Mouse (Mus musculus): Measurements from ENCODE around the gene Prkar1b. TPM values are rescaled to one million over a fixed set of nuclear protein-coding genes. Genes with fewer than 3 reads are reported as not detected.

Gene Prkar1b
- not detected for polyA plus RNA-seq (2014; fragmentation: Illumina TruSeq; extraction: RNeasy Lipid Tissue Mini Kit (QIAGEN cat#74804); ENCODE audit: low read depth, low replicate concordance)

GRCm38 (mm10) chr5:139149681-139150602 is at the start of gene Prkar1b, which contains the start of gene Dnaaf5:
TSS of gene Prkar1b (minus strand) at chr5:139150001.
TSS of gene Dnaaf5 (plus strand) at chr5:139150223.

GRCm38 (mm10) chr5:138997171-138997788 is 152.5 kb downstream of the Prkar1b start, which contains the start of gene Pdgfa:
TSS of gene Pdgfa (minus strand) at chr5:138997370.

Other genes with a start within 250 kb of the Prkar1b start
- gene Pdgfa, start 152.6 kb downstream of the Prkar1b start, polyA plus RNA-seq (2014; fragmentation: Illumina TruSeq; extraction: RNeasy Lipid Tissue Mini Kit (QIAGEN cat#74804); ENCODE audit: low read depth, low replicate concordance) = 2.1 TPM
- gene Dnaaf5, start 222 bp upstream of the Prkar1b start, polyA plus RNA-seq (2014; fragmentation: Illumina TruSeq; extraction: RNeasy Lipid Tissue Mini Kit (QIAGEN cat#74804); ENCODE audit: low read depth, low replicate concordance) = 2.3 TPM
- 3.8 TPM for gene Sun1, start 50.6 kb upstream of the Prkar1b start, polyA plus RNA-seq (2014; fragmentation: Illumina TruSeq; extraction: RNeasy Lipid Tissue Mini Kit (QIAGEN cat#74804); ENCODE audit: low read depth, low replicate concordance)
- gene Get4, start 102.3 kb upstream of the Prkar1b start, polyA plus RNA-seq (2014; fragmentation: Illumina TruSeq; extraction: RNeasy Lipid Tissue Mini Kit (QIAGEN cat#74804); ENCODE audit: low read depth, low replicate concordance) = 4.2 TPM
- not detected for gene Adap1, start 175.6 kb upstream of the Prkar1b start, polyA plus RNA-seq (2014; fragmentation: Illumina TruSeq; extraction: RNeasy Lipid Tissue Mini Kit (QIAGEN cat#74804); ENCODE audit: low read depth, low replicate concordance)
- gene Cox19, start 201.4 kb upstream of the Prkar1b start, polyA plus RNA-seq (2014; fragmentation: Illumina TruSeq; extraction: RNeasy Lipid Tissue Mini Kit (QIAGEN cat#74804); ENCODE audit: low read depth, low replicate concordance) = 10.4 TPM
- not detected for gene Cyp2w1, start 202.6 kb upstream of the Prkar1b start, polyA plus RNA-seq (2014; fragmentation: Illumina TruSeq; extraction: RNeasy Lipid Tissue Mini Kit (QIAGEN cat#74804); ENCODE audit: low read depth, low replicate concordance)
- 10.5 TPM for gene Gpr146, start 227.7 kb upstream of the Prkar1b start, polyA plus RNA-seq (2014; fragmentation: Illumina TruSeq; extraction: RNeasy Lipid Tissue Mini Kit (QIAGEN cat#74804); ENCODE audit: low read depth, low replicate concordance)

All from liver, adult 10 weeks (tissue).